Mouse (Mus musculus) midbrain, embryonic 14.5 days (tissue): ENCODE data around the gene Crlf3. TPM values are rescaled to one million over a fixed set of nuclear protein-coding genes. Genes with fewer than 3 reads are reported as not detected.

ENCODE experiments used
- ATAC-seq: fragments of 200-750 bp; cut with Nextera tagmentation; 2 replicates; pipeline ENCODE4 v1.8.0; 2017; ENCODE audit warnings: moderate number of reproducible peaks, moderate library complexity; ENCODE audit not compliant: low FRiP score, low TSS enrichment
- DNase-seq: peaks from one replicate; pipeline ENCODE4 v3.0.0-alpha.2; 2015
- H3K27ac ChIP-seq: fragments of 300-500 bp; sonication (generic); replicated peaks from 2 replicates; pipeline ENCODE4 v1.5.1; 2014; ENCODE audit warnings: mild to moderate bottlenecking, low read depth, low read length, moderate library complexity
- H3K27me3 ChIP-seq: fragments of 300-500 bp; sonication (generic); 2 replicates; pipeline ENCODE4 v1.6.1; 2014; ENCODE audit warnings: low read length, control low read depth, mixed read lengths; ENCODE audit not compliant: control insufficient read depth, insufficient read depth
- H3K36me3 ChIP-seq: fragments of 300-500 bp; sonication (generic); 2 replicates; pipeline ENCODE4 v1.6.1; 2014; ENCODE audit warnings: low read length, control low read depth; ENCODE audit not compliant: control insufficient read depth, insufficient read depth
- H3K4me1 ChIP-seq: fragments of 300-500 bp; sonication (generic); 2 replicates; pipeline ENCODE4 v1.6.1; 2014; ENCODE audit warnings: mild to moderate bottlenecking, antibody characterized with exemption, low read length, control low read depth; ENCODE audit not compliant: control insufficient read depth, insufficient read depth
- H3K4me2 ChIP-seq: fragments of 300-500 bp; sonication (generic); 2 replicates; pipeline ENCODE4 v1.6.1; 2014; ENCODE audit warnings: mild to moderate bottlenecking, low read length, moderate library complexity
- H3K4me3 ChIP-seq: fragments of 300-500 bp; sonication (generic); replicated peaks from 2 replicates; pipeline ENCODE4 v1.5.1; 2014; ENCODE audit warnings: low read depth, low read length
- H3K9ac ChIP-seq: fragments of 300-500 bp; sonication (generic); replicated peaks from 2 replicates; pipeline ENCODE4 v1.6.1; 2014; ENCODE audit warnings: mild to moderate bottlenecking, low read length, moderate library complexity
- H3K9me3 ChIP-seq: fragments of 300-500 bp; sonication (generic); 2 replicates; pipeline ENCODE4 v1.6.1; 2016; ENCODE audit warnings: low read length, control low read depth, mixed read lengths; ENCODE audit not compliant: control insufficient read depth
- WGBS: fragments of 180-500 bp; shearing (Covaris S2); extraction: QIAGEN DNeasy Blood & Tissue Kit; methylation state at CpG from one replicate; pipeline ENCODE4 v1.1.7; 2014; 5-methylcytosine and 5-hydroxymethylcytosine counted together
- polyA plus RNA-seq: library from polyadenylated mRNA; unstranded; fragments of >200 nt; fragmentation: Nextera tagmentation; extraction: Ambion mirVana; gene quantifications from 2 replicates; pipeline ENCODE4 v1.2.1, GENCODE M21; 2014

The Crlf3 gene
- polyA plus RNA-seq, 1 experiment from 2014 or later = 12.7 TPM

DNA sequence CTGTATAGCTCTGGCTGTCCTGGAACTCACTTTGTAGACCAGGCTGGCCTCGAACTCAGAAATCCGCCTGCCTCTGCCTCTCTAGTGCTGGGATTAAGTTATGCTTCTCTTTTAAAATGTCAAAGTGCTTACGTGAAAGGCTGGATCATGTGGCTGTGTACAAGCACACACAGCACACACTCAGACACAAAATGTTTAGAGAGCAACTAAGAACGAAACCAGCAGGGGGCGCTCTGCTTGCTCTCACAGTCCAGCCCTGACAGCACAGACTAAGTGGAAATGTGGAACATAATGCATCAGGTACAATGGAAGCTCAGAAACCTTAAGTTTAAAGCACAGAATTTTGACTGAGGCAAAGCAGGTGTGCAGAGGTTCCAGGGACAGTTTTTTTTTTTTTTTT is 6.1 kb upstream of the Crlf3 start:
- ATAC-seq (no peak; the same call in 1 of the 2 replicates), DNase-seq (peak; percentile 87)
- WGBS = 5% methylated on average over 5 of the region's 5 CpGs
- Histone ChIP-seq H3K4me2 (no peak overlapping the region), H3K36me3 (no peaks in the 10 kb centered on the region), H3K27ac (no peak overlapping the region), H3K4me1 (peaks cover 4% of the 10 kb centered on the region; the same call in 1 of the 2 replicates), H3K9ac (no peak overlapping the region), H3K9me3 (no peaks in the 10 kb centered on the region), H3K4me3 (no peak overlapping the region), H3K27me3 (no peaks in the 10 kb centered on the region)

DNA sequence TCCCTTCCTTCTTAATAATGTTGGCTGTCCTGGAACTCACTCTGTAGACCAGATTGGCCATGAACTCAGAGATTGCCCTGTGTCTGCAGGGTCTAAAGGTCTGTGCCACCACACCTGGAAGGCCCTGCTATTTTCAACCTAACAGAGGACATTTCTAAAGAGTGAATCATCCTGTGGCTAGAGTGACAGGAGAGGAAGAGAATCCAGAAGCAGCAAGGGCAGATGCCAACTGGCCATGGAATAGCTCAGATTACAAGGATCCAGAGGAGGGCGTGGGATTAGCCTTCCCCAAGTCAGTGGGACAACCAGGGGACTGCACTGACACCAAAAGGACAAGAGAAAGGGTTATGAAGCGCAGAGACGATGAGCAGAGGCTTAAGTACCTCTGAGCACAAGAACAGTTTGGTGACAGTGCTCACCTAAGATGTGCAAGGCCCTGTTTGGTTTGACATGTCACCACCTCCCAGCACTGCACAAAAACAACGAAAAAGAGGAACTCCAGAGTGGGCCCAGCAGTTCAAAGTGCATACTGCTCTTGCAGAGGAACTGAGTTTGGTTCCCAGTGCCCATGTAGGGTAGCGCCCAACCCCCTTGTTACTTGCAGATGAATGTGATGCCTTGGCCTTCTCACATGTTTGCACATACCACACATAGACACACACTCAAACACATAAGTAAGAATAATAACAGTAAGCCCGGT is 4.7 kb upstream of the Crlf3 start:
- no peak overlapping the region for H3K9ac ChIP-seq
- DNase-seq (no peak), ATAC-seq (no peak)
- no peak overlapping the region for H3K27ac ChIP-seq
- H3K27me3 ChIP-seq = no peaks in the 10 kb centered on the region
- no peaks in the 10 kb centered on the region for H3K36me3 ChIP-seq
- H3K4me3 ChIP-seq = no peak overlapping the region
- WGBS = 77% methylated on average over 6 of the region's 6 CpGs
- peaks cover 10% of the 10 kb centered on the region; the same call in 1 of the 2 replicates for H3K4me1 ChIP-seq
- no peak overlapping the region for H3K4me2 ChIP-seq
- no peaks in the 10 kb centered on the region for H3K9me3 ChIP-seq

DNA sequence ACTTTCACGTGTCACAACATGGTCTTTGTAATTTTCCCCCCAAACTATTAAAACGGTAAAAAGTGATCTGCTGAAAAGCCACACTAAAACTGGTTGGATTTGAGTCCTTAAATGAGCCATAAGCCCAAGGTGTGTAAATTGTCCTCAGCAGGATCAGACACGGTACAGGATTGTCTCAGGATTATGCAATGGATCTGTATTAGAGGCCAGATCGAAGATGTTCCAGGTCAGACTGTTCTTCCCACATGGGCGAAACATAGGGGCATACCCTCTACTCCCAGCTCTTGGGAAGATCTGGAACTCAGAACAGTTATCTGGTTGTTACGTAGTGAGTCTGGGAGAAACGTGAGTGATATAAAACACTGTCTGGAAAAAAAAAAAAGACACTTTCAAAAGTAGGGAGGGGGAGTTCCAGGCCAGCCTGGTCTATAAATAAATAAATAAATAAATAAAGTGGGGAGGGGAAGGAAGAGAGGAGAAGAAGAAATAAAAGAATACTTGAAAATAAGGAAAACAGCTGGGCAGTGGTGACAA is 1.1 kb upstream of the Crlf3 start:
- Histone ChIP-seq H3K9me3 (no peaks in the 10 kb centered on the region), H3K4me3 (no peak overlapping the region), H3K27me3 (no peaks in the 10 kb centered on the region), H3K4me1 (peaks cover 12% of the 10 kb centered on the region; the same call in 1 of the 2 replicates), H3K9ac (no peak overlapping the region), H3K36me3 (no peaks in the 10 kb centered on the region), H3K27ac (no peak overlapping the region), H3K4me2 (peak overlapping the region; percentile 60; the same call in 1 of the 2 replicates)
- WGBS = 78% methylated on average over 7 of the region's 7 CpGs
- DNase-seq = no peak
- no peak for ATAC-seq

DNA sequence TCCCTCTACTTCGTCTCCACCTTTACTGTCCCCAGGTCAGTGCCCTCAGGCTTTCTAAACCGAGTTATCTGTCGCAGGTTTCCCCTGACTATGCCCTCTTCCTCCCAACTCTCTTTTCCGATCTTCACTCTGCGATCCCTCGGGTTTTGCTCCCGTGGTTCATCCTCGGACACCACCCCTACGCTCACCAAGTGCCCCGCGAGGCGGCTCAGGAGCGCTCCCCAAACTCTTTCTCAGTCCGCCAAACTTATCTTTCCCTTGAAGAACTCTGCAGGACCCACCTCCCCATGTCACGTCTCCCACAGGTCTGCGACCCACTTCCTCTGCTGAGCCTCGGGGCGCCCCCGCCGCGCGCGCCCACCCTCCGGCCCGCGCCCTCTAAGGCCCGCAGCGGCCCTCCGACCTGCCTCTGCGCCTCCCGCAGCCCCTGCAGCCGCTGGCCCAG is 388 bp downstream of the Crlf3 start:
- Histone ChIP-seq H3K27ac (peak overlapping the region; percentile 74), H3K4me3 (peak overlapping the region; percentile 88), H3K4me1 (peaks cover 12% of the 10 kb centered on the region; the same call in 1 of the 2 replicates), H3K9ac (peak overlapping the region; percentile 85), H3K36me3 (no peaks in the 10 kb centered on the region), H3K4me2 (peak overlapping the region; percentile 60), H3K27me3 (no peaks in the 10 kb centered on the region), H3K9me3 (no peaks in the 10 kb centered on the region)
- WGBS = under 1% methylated on average over 32 of the region's 32 CpGs
- DNase-seq = no peak
- ATAC-seq = no peak; the same call in 1 of the 2 replicates

DNA sequence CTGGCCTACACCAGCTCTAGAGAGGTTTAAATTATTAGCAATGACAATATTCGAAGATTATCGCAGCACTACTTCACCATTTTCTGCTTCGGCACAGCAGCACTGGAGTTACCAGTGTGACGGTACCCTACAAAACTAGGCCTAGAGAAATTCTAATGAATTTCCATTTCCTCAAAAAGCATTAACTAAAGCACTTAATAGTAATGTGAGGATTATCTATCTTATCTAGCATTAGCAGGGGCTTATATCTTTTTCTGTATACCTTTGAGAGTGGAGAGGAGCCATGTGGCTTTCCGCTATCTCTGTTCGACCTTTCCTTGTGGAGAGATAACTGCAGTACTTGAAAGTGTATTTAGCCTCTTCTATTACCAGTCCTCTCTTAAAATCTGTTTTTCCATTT is 1.0 kb downstream of the Crlf3 start:
- Histone ChIP-seq H3K4me1 (peaks cover 12% of the 10 kb centered on the region; the same call in 1 of the 2 replicates), H3K4me3 (peak overlapping the region; percentile 88), H3K36me3 (no peaks in the 10 kb centered on the region), H3K27ac (no peak overlapping the region), H3K27me3 (no peaks in the 10 kb centered on the region), H3K9ac (peak overlapping the region; percentile 85; the same call in 1 of the 2 replicates), H3K9me3 (no peaks in the 10 kb centered on the region), H3K4me2 (peak overlapping the region; percentile 60)
- DNase-seq (no peak), ATAC-seq (no peak)
- WGBS = 57% methylated on average over 6 of the region's 6 CpGs

DNA sequence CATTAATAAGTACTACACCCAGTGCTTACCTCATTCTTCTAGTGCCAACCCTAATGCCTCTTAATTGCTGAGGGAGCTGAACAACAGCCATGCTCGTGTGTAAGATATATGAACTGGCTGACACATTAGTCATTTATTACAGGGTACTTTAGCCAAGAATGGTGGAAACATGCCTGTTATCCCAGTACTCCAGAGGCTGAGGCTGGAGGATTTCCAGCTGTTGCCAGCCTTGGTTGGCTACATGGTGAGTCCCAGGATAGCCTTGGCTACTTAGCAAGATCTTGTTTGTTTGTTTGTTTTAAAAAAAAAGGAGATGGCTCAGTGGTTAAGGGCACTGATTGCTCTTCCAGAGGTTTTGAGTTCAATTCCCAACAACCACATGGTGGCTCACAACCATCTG is 2.0 kb downstream of the Crlf3 start:
- ATAC-seq = no peak
- H3K4me2 ChIP-seq = no peak overlapping the region
- peaks cover 12% of the 10 kb centered on the region; the same call in 1 of the 2 replicates for H3K4me1 ChIP-seq
- no peaks in the 10 kb centered on the region for H3K36me3 ChIP-seq
- H3K27ac ChIP-seq = no peak overlapping the region
- H3K9ac ChIP-seq = no peak overlapping the region
- DNase-seq = no peak
- H3K4me3 ChIP-seq = no peak overlapping the region
- WGBS = 82% methylated on average over 1 of the region's 1 CpGs
- no peaks in the 10 kb centered on the region for H3K9me3 ChIP-seq
- no peaks in the 10 kb centered on the region for H3K27me3 ChIP-seq

DNA sequence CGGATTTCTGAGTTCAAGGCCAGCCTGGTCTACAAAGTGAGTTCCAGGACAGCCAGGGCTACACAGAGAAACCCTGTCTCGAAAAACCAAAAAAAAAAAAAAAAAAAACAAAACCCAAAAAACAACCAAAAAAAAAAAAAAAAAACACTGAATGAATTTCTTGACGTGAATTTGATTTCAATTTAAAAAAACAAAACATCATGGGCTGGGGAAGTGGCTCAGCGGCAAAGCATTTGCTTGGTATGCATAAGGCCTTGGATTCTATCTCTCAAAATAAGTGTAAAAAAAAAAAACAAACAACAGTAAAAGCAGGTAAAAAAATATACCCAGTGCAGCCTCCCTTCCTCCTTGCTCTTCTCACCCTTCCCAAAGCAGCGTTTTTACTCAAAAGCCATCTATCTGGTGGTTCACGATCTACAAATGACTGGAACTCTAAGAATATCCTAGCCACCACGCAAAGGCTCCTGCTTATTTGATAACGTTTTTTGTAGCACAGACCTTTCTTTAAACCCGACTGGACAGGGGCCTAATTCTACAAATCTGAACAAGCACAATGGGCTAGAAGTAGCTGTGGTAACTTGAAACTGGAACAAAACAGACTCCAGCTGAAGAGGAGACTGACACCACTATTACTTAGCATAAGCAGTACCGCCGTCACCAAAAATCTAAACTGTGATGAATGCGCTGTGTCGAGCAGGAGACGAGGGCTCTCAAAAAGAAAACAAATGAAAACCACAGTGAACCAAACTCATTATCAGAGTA is 2.8 kb downstream of the Crlf3 start:
- 79% methylated on average over 13 of the region's 14 CpGs for WGBS
- no peaks in the 10 kb centered on the region for H3K9me3 ChIP-seq

DNA sequence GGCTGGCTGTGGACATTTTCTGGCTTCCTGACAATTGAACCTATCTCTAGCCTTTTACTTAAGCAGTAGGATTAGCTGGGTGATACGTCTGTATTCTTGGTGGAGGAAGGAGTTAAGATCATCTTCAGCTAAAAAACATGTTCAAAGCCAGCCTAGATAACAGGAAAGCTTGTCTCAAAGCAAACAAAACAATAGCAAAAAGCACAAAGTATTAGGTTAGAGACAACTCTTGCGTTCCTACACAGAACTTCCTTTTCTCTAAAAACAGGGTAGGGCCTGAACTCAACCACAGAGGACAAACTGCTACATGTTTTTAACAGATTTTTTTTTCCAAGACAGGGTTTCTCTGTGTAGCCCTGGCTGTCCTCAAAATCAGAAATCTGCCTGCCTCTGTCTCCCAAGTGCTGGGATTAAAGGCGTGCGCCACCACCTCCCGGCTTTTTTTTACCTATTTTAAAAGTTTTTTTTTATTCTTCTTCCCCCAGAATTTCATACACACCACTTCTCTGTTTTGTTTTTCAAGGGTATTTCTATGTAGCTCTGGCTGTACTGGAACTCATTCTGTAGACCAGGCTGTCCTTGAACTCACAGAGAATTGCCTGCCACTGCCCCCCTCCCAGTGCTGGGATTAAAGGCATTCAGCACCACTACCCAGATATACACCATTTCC is 5.0 kb downstream of the Crlf3 start:
- no peak for ATAC-seq
- H3K4me1 ChIP-seq = peaks cover 7% of the 10 kb centered on the region; the same call in 1 of the 2 replicates
- H3K27ac ChIP-seq = no peak overlapping the region
- no peaks in the 10 kb centered on the region for H3K36me3 ChIP-seq
- H3K4me2 ChIP-seq = no peak overlapping the region
- H3K9me3 ChIP-seq = no peaks in the 10 kb centered on the region
- H3K27me3 ChIP-seq = no peaks in the 10 kb centered on the region
- no peak overlapping the region for H3K9ac ChIP-seq
- no peak overlapping the region for H3K4me3 ChIP-seq
- WGBS = 95% methylated on average over 5 of the region's 5 CpGs
- no peak for DNase-seq

More for the DNA sequence above, 2.8 kb downstream of the Crlf3 start:
- Histone ChIP-seq H3K36me3 (no peaks in the 10 kb centered on the region), H3K4me3 (no peak overlapping the region), H3K4me1 (peaks cover 12% of the 10 kb centered on the region; the same call in 1 of the 2 replicates), H3K4me2 (no peak overlapping the region), H3K27ac (no peak overlapping the region), H3K9ac (no peak overlapping the region), H3K27me3 (no peaks in the 10 kb centered on the region)
- ATAC-seq = no peak
- DNase-seq = no peak
